Mouse (Mus musculus) stomach, postnatal 0 days (tissue): ENCODE results near the gene Mrps7.

ENCODE experiments used
- CTCF ChIP-seq: IDR thresholded peaks from 2 replicates; pipeline ENCODE4 v1.5.1; 2016; ENCODE audit warnings: antibody characterized with exemption, low read depth, mild to moderate bottlenecking, moderate library complexity
- EP300 ChIP-seq: optimal IDR thresholded peaks from 2 replicates; pipeline ENCODE3; 2016; ENCODE audit warnings: antibody characterized with exemption

- TF ChIP-seq CTCF (no peak), EP300 (no peak)
Measured at GRCm38 (mm10) chr11:115579080-115579479, 24.6 kb upstream of the Mrps7 start.
